Mouse (Mus musculus) heart, embryonic 11.5 days (tissue): ENCODE measurements at regions not wholly inside any gene's neighbourhood (a gene's known extent, or its start where the extent isn't known, plus 50 kb on each side); places are given as distances from the start of the nearest gene placed in this dataset.

ENCODE experiments used
- ATAC-seq: fragments of 200-750 bp; cut with Nextera tagmentation; replicated peaks from 2 replicates; pipeline ENCODE4 v1.8.0; 2017; ENCODE audit warnings: moderate library complexity; ENCODE audit not compliant: insufficient number of reproducible peaks, low FRiP score, low TSS enrichment
- H3K27ac ChIP-seq: fragments of 300-500 bp; sonication (generic); 2 replicates; pipeline ENCODE4 v1.5.1; 2014; ENCODE audit warnings: mild to moderate bottlenecking, low read depth, low read length
- H3K27me3 ChIP-seq: fragments of 300-500 bp; sonication (generic); 2 replicates; pipeline ENCODE4 v1.6.1; 2014; ENCODE audit warnings: mild to moderate bottlenecking, low read length, mixed read lengths; ENCODE audit not compliant: control insufficient read depth, insufficient read depth
- H3K36me3 ChIP-seq: fragments of 300-500 bp; sonication (generic); 2 replicates; pipeline ENCODE4 v1.6.1; 2014; ENCODE audit warnings: mild to moderate bottlenecking, low read length, moderate library complexity, mixed read lengths; ENCODE audit not compliant: control insufficient read depth, insufficient read depth
- H3K4me1 ChIP-seq: fragments of 300-500 bp; sonication (generic); 2 replicates; pipeline ENCODE4 v1.6.1; 2014; ENCODE audit warnings: low read length; ENCODE audit not compliant: control insufficient read depth, insufficient read depth
- H3K4me2 ChIP-seq: fragments of 300-500 bp; sonication (generic); 2 replicates; pipeline ENCODE4 v1.6.1; 2014; ENCODE audit warnings: mild to moderate bottlenecking, moderate library complexity
- H3K4me3 ChIP-seq: fragments of 300-500 bp; sonication (generic); 2 replicates; pipeline ENCODE4 v1.5.1; 2014; ENCODE audit warnings: low read depth, low read length
- H3K9ac ChIP-seq: fragments of 300-500 bp; sonication (generic); 2 replicates; pipeline ENCODE4 v1.6.1; 2014; ENCODE audit warnings: mild to moderate bottlenecking, low read depth, low read length, moderate library complexity
- H3K9me3 ChIP-seq: fragments of 300-500 bp; sonication (generic); replicated peaks from 2 replicates; pipeline ENCODE4 v1.6.1; 2016; ENCODE audit warnings: low read length; ENCODE audit not compliant: control insufficient read depth
- WGBS: fragments of 180-500 bp; shearing (Covaris S2); extraction: QIAGEN DNeasy Blood & Tissue Kit; methylation state at CpG from one replicate; pipeline ENCODE4 v1.1.7; 2014; ENCODE audit not compliant: insufficient replicate concordance; 5-methylcytosine and 5-hydroxymethylcytosine counted together

- H3K9me3 ChIP-seq = no peaks in the 10 kb centered on the region
- peaks cover 9% of the 10 kb centered on the region; the same call in 1 of the 2 replicates for H3K27me3 ChIP-seq
- 66% methylated on average over 11 of the region's 11 CpGs for WGBS
- no peak overlapping the region for H3K4me2 ChIP-seq
- no peak overlapping the region for H3K4me3 ChIP-seq
- ATAC-seq = no peak
- no peaks in the 10 kb centered on the region for H3K4me1 ChIP-seq
- no peak overlapping the region for H3K9ac ChIP-seq
- H3K36me3 ChIP-seq = no peaks in the 10 kb centered on the region
- no peak overlapping the region for H3K27ac ChIP-seq
Observed at GRCm38 (mm10) chr6:84416992-84417636, 176.6 kb downstream of the Cyp26b1 start.

- Histone ChIP-seq H3K27me3 (peaks cover 7% of the 10 kb centered on the region; the same call in 1 of the 2 replicates), H3K36me3 (no peaks in the 10 kb centered on the region), H3K4me3 (no peak overlapping the region), H3K27ac (no peak overlapping the region), H3K4me2 (no peak overlapping the region), H3K9ac (no peak overlapping the region), H3K9me3 (no peaks in the 10 kb centered on the region), H3K4me1 (no peaks in the 10 kb centered on the region)
- ATAC-seq = no peak
- WGBS = 56% methylated on average over 5 of the region's 5 CpGs
Observed at GRCm38 (mm10) chr6:84414400-84414799, 179.3 kb downstream of the Cyp26b1 start.

- Histone ChIP-seq H3K4me1 (no peaks in the 10 kb centered on the region), H3K27me3 (peaks cover 15% of the 10 kb centered on the region), H3K4me3 (no peak overlapping the region), H3K9ac (no peak overlapping the region), H3K4me2 (no peak overlapping the region), H3K27ac (no peak overlapping the region), H3K36me3 (no peaks in the 10 kb centered on the region), H3K9me3 (no peaks in the 10 kb centered on the region)
- WGBS = 74% methylated on average over 10 of the region's 10 CpGs
- no peak for ATAC-seq
Observed at GRCm38 (mm10) chr6:84409863-84410513, 183.7 kb downstream of the Cyp26b1 start.

- Histone ChIP-seq H3K4me2 (no peak overlapping the region), H3K9me3 (no peaks in the 10 kb centered on the region), H3K9ac (no peak overlapping the region), H3K27ac (no peak overlapping the region), H3K36me3 (no peaks in the 10 kb centered on the region), H3K27me3 (peaks cover 15% of the 10 kb centered on the region), H3K4me3 (no peak overlapping the region), H3K4me1 (no peaks in the 10 kb centered on the region)
- ATAC-seq = no peak
- 78% methylated on average over 5 of the region's 5 CpGs for WGBS
Observed at GRCm38 (mm10) chr6:84408513-84408912, 185.2 kb downstream of the Cyp26b1 start.

GRCm38 (mm10) chr6:84407773-84408172 is 185.9 kb downstream of the Cyp26b1 start:
- no peak overlapping the region for H3K27ac ChIP-seq
- H3K4me1 ChIP-seq = no peaks in the 10 kb centered on the region
- ATAC-seq = no peak
- peaks cover 15% of the 10 kb centered on the region for H3K27me3 ChIP-seq
- no peaks in the 10 kb centered on the region for H3K9me3 ChIP-seq
- no peak overlapping the region for H3K4me2 ChIP-seq
- 11% methylated on average over 6 of the region's 6 CpGs for WGBS
- H3K4me3 ChIP-seq = no peak overlapping the region
- H3K36me3 ChIP-seq = no peaks in the 10 kb centered on the region
- no peak overlapping the region for H3K9ac ChIP-seq

- peaks cover 8% of the 10 kb centered on the region for H3K27me3 ChIP-seq
- WGBS = 61% methylated on average over 4 of the region's 4 CpGs
- H3K4me3 ChIP-seq = no peak overlapping the region
- H3K9ac ChIP-seq = no peak overlapping the region
- H3K36me3 ChIP-seq = no peaks in the 10 kb centered on the region
- ATAC-seq = no peak
- no peak overlapping the region for H3K27ac ChIP-seq
- H3K9me3 ChIP-seq = no peaks in the 10 kb centered on the region
- no peak overlapping the region for H3K4me2 ChIP-seq
- H3K4me1 ChIP-seq = no peaks in the 10 kb centered on the region
Observed at GRCm38 (mm10) chr6:84404695-84405094, 189.0 kb downstream of the Cyp26b1 start.

GRCm38 (mm10) chr6:84402431-84402830 is 191.3 kb downstream of the Cyp26b1 start:
- no peaks in the 10 kb centered on the region for H3K36me3 ChIP-seq
- H3K9ac ChIP-seq = no peak overlapping the region
- 53% methylated on average over 2 of the region's 2 CpGs for WGBS
- H3K27me3 ChIP-seq = peaks cover 8% of the 10 kb centered on the region
- no peak overlapping the region for H3K4me3 ChIP-seq
- H3K9me3 ChIP-seq = no peaks in the 10 kb centered on the region
- no peak for ATAC-seq
- no peak overlapping the region for H3K27ac ChIP-seq
- no peak overlapping the region for H3K4me2 ChIP-seq
- no peaks in the 10 kb centered on the region for H3K4me1 ChIP-seq

- Histone ChIP-seq H3K9me3 (no peaks in the 10 kb centered on the region), H3K36me3 (no peaks in the 10 kb centered on the region), H3K27me3 (peaks cover 9% of the 10 kb centered on the region; the same call in 1 of the 2 replicates), H3K4me3 (no peak overlapping the region), H3K27ac (no peak overlapping the region), H3K4me2 (no peak overlapping the region), H3K4me1 (peaks cover 22% of the 10 kb centered on the region), H3K9ac (no peak overlapping the region)
- 50% methylated on average over 6 of the region's 6 CpGs for WGBS
- no peak for ATAC-seq
Observed at GRCm38 (mm10) chr6:84394496-84395090, 199.1 kb downstream of the Cyp26b1 start.
